Mouse (Mus musculus) right cerebral cortex, postnatal 25 days (tissue): ENCODE measurements around the gene March11.

Source experiments
- DNase-seq: peaks from one replicate; pipeline ENCODE4 v3.0.0; 2022

Gene March11

GRCm38 (mm10) chr15:26374946-26375345, 66.1 kb downstream of the March11 start:
- DNase-seq = no peak

GRCm38 (mm10) chr15:26377355-26377754, 68.5 kb downstream of the March11 start:
- DNase-seq = no peak

DNA sequence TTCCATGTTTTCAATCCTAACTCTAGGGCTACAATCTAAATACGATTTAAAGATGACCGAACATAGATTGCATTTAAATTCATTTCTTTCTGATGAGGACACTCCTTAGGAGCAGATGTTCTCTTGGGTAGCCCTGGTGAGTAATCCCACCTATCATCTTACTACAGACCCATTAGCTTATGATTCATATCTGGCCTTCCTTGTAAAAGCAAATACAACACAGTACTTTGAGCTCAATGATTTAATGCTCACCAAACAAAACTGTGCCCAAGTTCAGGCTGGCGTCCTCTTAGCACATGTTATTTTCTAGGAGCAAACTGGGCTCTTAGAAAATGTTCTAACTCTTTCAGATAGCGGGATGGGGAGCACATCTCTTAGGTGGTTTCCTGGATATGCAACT, 70.0 kb downstream of the March11 start:
- no peak for DNase-seq

DNA sequence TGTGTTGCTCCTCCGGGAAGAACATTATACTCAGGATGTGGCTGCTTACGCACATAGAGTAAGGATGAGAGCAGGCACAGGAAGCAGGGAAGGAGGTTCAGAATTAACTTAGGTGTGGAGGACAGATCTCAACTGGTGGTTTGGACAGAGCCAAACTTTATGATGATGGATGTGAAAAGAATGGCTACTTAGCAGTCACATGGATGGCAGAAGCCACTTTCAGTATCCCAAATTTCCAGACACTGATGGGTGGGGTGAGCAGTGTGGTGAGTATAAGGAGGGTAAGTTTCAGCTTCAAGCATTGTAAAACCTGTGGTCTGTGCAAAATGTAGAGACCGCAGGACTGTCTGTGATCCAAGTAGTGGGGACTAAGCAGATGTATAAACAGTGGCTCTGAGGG, 71.0 kb downstream of the March11 start:
- DNase-seq = no peak

- no peak for DNase-seq
Measured at GRCm38 (mm10) chr15:26380844-26381243, 72.0 kb downstream of the March11 start.

GRCm38 (mm10) chr15:26390001-26390400, 81.2 kb downstream of the March11 start:
- no peak for DNase-seq

GRCm38 (mm10) chr15:26396556-26396955, 87.7 kb downstream of the March11 start:
- DNase-seq = no peak

DNA sequence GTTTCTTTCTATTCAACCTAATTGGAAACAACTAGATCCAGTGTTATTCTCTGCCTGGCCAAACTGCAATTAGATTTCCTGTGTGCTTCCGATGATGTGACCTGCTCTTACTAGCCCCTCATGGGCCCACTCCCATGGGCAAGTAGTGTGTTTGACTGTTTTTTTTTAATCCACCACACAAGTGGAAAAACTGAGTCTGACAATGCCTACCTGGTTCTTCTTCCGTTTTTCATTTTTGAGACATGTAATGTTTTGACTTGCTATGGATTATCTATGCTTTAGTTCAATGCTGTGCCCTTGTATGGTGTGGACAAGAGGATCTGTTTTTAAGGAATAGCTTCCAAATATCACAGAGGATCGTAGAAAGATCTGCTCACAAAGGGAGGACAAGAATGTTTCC, 116.4 kb downstream of the March11 start:
- DNase-seq = no peak

DNA sequence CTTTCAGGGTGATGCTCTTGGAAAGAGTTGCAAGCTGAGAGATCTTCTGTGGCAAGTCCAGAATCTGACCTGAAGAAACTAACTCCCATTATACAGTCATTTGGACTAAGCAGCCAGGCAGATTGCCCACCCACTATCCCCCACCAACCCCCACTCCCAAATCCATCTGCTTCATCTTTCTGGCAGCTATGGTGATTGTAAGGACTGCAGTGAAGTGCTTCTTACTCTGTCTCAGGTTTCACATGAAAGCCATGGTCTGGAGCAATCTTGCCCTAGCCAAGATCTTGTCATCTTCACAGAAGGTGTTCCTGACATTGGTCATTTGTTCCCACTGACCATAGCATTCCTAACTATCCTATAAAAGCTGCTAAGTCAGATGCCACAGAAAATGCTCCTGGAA, 117.4 kb downstream of the March11 start:
- no peak for DNase-seq

GRCm38 (mm10) chr15:26430565-26430964, 121.7 kb downstream of the March11 start:
- no peak for DNase-seq

DNA sequence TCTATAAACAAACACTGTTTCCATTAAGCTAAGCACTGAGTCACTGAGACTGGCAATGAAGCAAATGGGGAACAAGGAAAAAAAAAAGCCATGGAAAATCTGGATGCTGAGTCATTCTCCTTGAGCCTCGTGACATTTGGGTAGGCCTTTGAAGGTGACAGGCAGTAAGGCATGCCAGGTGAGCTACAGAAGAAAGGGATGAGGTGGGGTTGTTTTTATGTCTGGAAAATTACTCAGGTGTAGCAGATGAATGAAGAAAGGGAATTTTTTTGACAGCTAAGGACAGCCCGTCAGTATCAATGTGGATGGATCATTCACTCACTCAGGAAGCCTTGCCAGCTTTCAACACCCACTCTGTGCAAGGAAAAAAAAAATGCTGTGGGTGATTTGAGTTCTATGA, 123.8 kb downstream of the March11 start:
- peak; percentile 27 for DNase-seq

GRCm38 (mm10) chr15:26435725-26436124, 126.9 kb downstream of the March11 start:
- DNase-seq = no peak

GRCm38 (mm10) chr15:26437113-26437512, 128.3 kb downstream of the March11 start:
- no peak for DNase-seq
